Mouse (Mus musculus) right cerebral cortex, postnatal 36 days (tissue): ENCODE results near the gene Rtp3.

Source experiments
- DNase-seq, 2 experiments: peaks; one replicate each; pipeline ENCODE4 v3.0.0; 2022; ENCODE audit warnings: low spot score in 2 of 2, mixed read lengths in 1 of 2

Rtp3 gene

GRCm38 (mm10) chr9:110945343-110945742 is 45.0 kb downstream of the Rtp3 start:
- DNase-seq = no peak

GRCm38 (mm10) chr9:110944265-110944664 is 46.1 kb downstream of the Rtp3 start:
- DNase-seq = no peak

- DNase-seq = no peak
Measured at GRCm38 (mm10) chr9:110937506-110938490, 52.6 kb downstream of the Rtp3 start.

GRCm38 (mm10) chr9:110935941-110936340 is 54.4 kb downstream of the Rtp3 start:
- DNase-seq = no peak
